Mouse (Mus musculus) monocyte, adult 2 months (primary cell): ENCODE results near the gene Ucn.

ENCODE experiments used
- DNase-seq, 2 experiments: peaks; one replicate each; pipeline ENCODE4 v3.0.0; 2022; ENCODE audit warnings: low spot score in 2 of 2, low read depth in 1 of 2

The Ucn gene

DNA sequence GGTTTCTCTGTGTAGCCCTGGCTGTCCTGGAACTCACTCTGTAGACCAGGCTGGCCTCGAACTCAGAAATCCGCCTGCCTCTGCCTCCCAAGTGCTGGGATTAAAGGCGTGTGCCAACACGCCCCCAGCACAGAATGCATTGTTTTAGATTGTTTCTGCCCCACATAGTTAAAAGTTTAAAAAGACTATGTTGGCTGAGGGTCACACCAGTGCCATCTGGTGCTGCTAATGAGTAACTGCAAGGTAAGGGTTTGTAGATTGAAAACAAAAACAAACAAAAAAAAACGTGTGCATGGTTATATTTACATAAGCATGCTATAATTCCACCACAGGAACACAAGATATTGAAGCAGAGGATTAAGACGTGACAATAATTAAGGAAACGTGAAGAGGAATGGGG, 27.8 kb downstream of the Ucn start:
- DNase-seq = no peak

DNA sequence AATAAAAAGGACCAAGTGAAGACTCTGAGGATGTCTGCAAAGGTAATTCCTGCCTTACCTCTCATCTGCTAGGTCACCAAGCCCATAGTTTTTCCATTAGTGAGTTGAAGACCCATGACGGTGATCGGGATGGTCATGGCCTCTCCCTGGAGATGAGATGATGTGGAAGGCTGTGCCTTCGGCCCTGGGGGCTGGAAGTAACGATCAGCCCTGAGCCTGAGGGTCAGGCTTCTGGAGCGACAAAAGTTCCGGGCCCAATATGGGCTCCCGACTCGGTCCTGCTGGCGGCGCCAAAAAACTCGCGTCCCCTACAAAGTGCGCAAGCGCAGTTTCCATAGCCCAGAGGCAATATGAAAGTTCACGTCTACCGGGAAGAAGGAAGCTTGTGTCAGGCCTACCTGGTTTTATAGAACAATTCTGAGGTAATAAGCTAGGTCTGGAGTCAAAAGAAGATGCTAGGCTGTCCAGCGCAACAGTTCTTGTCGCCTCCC, 30.6 kb downstream of the Ucn start, which contains the start of gene Slc30a3:
TSS of gene Slc30a3 (minus strand) at position 238 of the 491 bp plus-strand sequence.
- DNase-seq = no peak

DNA sequence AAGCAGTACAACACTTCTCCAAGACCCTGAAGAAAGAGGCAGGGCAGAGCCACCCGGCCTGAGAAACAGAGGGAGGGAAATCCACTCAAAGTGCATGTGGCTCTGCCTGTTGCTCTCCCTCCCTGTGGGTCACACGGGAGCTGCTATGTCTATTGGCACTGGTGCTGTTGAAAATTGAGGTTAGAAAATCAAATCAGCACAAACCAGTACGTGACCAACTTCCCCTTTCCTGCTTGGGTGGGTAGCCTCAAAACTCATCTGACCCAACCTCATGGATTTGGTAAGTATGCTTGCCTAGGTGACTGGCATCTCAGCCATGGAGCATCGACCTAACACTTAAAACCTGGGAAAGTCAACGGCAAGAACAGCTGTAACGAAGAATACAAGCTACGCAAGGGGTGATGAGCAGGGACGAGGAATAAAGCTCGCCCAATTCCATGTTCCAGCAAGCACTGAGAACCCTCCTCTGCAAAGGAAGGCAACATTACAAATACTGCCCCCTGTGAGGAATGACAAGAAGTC, 32.8 kb downstream of the Ucn start, which contains the start of gene Dnajc5g:
TSS of gene Dnajc5g (plus strand) at position 472 of the 522 bp plus-strand sequence.
- no peak for DNase-seq

DNA sequence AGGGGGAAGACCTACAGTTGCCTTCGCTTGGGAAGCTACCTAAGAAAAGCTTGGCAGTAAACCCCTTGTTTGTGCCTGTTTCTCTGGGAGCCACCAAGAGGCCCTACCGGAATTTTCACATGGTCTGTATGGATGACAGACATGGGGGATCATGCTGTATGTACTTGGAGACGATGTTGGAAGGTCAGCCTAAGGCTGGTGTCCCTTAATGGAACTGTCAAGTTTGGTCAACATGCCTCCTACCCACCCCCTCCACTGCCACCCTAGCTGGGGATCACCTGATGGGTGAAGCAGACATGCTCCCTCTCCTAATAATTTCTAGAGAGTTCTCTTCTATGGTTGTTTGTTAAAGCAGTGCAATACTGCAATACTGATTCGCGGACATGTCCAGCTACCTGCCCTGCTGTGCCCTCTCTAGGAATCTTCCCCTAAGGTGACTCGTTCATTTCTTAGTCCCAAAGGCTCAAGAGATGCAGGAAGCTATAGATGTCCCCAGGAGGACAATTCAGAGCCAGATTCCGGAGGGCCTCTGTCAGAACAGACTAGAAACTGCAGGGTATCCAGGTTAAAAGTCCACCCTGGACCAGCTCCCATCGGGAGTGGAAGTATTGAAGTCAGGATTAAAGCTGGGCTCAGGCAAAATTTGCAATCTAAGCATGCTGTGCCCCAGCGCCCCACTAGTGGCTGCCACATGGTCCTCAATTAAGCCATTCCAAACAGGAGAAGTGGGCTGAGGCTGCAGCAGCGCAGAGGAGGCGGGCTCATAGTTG, 42.7 kb downstream of the Ucn start:
- DNase-seq = no peak

DNA sequence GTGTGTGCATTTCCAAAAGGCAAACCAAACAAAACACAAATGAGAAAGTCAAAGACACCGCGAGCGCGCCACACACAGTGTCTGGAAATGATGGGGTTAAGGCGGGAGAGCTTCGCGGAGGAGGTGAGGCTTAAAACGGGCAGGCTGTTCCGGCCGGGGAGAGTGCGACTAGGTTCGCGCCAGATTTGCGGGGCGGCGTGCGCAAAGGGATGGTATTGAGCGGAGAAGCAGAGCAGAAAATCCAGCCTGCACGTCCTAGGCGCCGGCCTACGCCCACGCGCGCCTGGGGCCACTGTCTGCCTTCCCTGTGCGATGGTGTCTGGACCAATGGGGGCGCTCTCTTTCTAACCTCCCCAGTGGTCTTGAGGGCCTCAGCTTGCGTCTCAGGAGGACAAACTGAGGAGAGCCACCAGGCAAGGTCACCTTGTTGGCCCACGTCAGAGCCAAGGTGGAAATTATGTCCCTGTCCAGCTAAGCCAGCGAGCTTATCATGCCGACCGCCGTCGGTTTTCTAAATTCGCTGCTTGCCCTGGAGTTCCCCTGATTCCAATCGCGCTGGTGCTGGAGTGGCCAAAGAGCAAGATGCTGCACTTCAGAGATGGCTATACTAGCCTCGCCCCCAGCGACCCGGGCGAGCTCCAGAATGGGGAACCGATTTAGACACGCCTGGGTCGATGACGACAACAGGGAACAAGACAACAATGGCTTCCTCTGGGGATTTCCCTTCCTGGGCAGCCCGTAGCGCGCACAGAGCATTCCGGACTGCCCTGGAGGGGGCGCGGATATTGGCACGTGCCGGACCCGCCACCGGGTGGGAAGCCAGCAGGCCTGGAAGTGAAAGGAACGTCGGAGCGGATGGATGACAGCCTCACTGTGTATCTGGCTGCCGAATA, 43.6 kb downstream of the Ucn start:
- peak; percentile 86 to 88 for DNase-seq

DNA sequence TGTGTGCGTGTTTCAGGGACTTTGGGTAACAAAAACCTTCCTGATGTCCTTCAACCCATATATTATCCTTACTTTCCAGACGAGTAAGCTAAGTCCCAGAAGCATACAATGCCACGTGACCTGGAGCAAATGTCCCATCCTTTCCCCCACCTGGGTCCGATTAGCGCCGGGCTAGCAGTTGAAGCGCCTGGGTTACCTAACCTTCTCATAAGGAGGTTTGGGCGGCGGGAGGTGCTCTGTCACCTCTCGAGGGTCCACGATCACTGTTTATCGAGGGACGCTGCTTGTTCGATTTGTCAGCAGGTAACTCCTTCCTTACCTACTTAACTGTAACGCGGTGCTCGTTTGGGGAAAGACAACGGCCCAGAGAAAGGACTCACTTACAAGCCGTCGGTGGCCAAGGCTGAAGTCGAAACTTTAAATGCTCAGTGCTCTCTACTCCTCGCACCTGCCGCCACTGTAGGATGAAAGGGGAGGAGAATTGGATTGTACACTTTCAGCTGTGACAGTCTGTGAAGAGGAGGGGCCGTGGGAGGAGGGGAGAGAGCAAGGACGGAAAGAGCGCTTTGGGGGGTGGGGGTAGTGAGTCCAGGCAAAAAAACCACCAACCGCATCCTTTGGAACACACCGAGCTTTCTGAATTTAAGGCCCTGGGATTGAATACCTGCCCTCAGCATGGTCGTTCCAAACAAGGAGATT, 44.4 kb downstream of the Ucn start:
- no peak for DNase-seq

DNA sequence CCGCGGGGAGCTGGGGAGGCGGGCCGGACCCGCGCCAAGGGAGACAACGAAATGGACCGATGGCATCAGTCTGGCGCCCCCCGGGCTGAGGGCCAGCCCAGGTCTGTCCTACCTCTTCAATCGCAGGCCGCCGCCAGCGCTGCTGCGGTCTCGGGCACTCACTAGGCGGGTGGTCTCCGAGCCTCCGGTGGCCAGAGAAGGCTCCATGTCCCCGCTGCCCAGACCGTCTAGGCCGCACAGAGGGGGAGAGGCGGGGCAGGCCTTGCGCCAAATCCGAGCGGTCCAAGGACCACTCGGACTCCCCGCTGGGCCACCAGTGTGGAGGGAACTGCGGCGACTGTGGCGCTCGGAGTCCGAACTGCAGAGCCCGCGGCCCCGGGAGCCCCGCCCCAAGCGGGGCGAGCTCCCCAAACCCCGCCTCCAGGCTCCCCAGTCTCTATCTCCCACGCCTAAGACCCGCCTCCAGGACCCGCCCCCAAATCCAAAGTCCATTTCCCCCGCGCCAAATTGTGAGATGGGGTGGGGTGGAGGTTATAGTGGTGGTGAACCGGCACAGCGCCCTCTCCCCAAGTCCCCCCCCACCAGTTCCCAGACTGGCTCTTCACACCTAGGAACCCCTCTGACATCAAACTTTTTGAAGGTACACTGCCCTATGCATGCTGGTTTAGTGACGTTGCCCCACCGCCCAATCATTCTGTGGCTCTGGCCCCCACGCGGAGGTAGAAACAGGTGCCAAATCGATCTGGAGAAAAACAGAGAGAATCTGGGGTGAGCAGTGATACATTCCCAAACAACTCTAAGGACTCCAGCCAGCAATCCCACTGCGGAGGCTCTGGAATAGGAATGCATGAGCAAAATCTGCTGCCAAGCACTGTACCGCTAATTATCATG, 45.2 kb downstream of the Ucn start:
- DNase-seq = no peak

DNA sequence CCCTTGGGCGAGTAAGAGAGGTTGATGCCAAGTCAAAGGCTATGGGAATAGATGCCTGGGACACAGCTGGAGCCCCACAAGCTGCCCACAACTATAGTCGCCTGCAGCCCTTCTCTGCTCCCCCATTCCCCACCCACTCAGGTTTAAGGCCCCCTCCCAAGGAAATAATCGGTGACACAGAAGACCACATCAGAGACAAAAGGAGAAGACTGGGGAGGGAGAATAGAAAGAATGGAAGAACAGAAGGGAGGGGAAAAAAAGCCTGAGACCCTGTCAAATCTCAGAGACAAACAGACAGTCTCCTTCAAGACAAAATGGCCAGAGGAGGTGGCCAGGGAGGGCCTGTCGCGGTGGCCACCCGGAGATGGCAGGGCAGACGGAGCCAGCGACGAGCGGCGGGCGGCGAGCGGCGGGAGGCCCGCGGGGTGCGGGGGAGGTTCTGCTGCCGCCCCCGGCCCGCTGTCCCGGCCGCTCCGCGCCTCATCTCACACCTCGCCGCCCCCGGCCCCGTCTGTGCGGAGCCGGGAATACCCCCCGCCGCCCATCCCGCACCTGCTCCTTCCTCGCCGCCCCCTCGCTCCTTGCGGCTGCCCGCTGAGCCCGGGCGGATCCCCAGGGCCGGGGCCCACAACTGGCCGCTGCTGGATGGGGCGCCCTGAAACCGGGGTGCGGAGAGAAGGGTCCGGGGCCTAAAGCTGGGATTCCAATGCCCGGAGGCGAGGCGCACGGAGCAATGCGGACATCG, 46.2 kb downstream of the Ucn start:
- no peak for DNase-seq
